Mouse (Mus musculus): Measurements from ENCODE around the gene Ubl4b.

DNA sequence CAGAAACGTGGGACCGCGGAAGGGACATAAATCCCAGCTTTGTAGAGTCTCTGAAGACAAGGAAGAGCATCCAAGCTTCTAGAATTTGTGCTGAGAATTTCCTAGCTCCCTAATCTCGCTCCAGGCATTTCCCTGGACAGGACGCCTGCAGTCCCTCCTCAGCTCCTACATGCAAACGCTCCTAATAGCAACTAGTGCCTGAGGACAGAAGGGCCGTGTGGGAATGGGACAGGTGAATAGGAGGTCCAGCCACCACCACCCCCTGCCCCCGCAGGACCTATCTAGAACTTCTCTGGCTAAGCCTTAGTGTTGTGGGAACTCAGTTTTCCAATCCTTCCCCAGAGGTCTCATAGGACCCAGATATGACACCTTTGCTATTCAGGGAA, 17.4 kb downstream of the Ubl4b start:
- TF ChIP-seq CTCF (IDR thresholded peaks at IDR 0.05; ENCODE audit: low read depth) (no peak), EP300 (IDR thresholded peaks at IDR 0.05; ENCODE audit: low read depth) (no peak)

Data from liver, postnatal 0 days (tissue).